Mouse (Mus musculus): Measurements from ENCODE around the gene Vmn1r38.
"Not testable (repeated sequence)": the region's sequence is repeated elsewhere in the genome, so short reads cannot be mapped to it uniquely, and the experiment has no call there.

Gene Vmn1r38

DNA sequence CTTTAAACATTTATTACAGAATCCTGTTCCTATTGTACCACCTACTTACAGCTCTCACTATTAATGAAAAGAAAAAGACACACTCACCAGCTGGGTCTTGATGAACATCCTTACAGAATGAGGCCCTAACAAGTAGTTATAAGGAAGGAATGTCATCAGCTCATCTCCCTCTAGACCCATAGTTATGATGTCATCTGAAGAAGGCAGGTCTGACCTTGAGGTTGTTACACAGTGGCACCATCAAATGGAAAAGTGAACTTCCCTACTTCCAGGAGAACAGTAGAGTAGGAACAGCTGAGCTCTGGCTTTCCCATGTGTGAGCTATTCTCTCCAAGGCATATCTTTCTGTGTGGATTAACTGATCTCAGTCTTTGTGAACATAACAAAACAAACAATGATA is at the start of gene Vmn1r38:
Vmn1r38 (minus strand) TSS at position 101 of the 400 bp plus-strand sequence.
- DNase-seq = not testable (repeated sequence)

DNA sequence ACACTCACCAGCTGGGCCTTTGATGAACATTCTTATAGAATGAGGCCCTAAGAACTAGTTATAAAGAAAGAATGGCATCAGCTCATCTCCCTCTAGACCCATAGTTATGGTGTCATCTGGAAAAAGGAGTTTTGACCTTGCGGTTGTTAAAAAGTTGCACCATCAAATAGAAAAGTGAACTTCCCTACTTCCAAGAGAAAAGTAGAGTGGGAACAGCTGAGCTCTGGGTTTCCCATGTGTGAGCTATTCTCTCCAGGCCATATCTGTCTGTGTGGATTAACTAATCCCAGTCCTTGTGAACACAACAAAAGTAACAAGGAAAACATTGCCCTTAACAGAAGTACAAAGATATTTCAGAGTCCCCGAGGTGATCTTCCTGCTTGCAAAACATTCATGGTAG is 28.1 kb upstream of the Vmn1r38 start, which contains the start of gene Vmn1r39:
Vmn1r39 (minus strand) TSS at position 101 of the 400 bp plus-strand sequence.
- no peak for DNase-seq

DNA sequence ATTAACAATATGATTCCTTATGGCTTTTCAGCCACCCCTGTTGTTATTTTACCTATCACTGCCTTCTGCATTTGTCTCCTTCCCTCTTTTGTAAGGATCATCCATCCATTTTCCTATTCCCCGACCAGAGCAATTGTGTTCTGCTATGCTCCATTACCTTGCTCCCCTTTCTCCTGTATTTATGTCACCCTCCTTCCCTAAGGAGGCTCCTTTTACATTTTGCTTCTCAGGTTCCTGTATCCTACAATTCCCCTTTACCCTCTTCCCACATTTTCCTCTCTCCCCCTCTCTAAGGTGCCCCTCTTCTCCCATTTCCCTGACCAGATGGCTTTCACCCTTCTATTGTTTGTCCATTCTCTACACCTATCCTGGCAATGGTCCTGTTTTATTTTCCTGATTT is 23.9 kb upstream of the Vmn1r38 start:
- no peak for DNase-seq

DNA sequence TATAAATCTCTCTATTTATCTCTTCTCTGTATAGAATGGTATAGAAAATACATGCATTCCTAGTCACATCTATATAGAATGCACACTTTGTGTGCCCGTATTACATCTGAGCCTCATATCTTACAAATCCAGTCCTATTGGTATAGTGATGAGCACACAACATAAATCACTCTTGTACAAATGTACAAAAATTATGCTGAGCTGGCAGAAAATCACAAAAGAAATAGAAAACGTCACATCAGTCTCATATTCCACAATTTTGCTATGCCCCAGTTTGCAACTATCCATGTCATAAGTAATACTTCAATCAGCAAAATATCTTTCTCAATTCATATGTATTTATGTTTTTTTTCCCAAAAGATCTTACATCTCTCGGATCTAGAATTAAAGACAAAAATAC is 23.3 kb upstream of the Vmn1r38 start:
- no peak for DNase-seq

DNA sequence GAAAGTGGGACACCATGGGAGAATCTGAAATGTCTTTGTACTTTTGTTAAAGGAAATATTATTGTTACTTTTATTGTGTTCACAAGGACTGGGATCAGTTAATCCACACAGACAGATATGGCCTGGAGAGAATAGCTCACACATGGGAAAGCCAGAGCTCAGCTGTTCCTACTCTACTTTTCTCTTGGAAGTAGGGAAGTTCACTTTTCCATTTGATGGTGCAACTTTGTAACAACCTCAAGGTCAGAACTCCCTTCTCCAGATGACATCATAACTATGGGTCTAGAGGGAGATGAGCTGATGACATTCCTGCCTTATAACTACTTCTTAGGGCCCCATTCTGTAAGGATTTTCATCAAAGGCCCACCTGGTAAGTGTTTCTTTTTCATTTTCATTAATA is 53.3 kb downstream of the Vmn1r38 start, which contains the start of gene Vmn1r37:
Vmn1r37 (plus strand) TSS at position 301 of the 400 bp plus-strand sequence.
- not testable (repeated sequence) for DNase-seq

All from thymus, postnatal 14 days (tissue).